Mouse (Mus musculus): ENCODE measurements around the gene Pgf.

Gene Pgf

GRCm38 (mm10) chr12:85177740-85178239 lies at the start of gene Pgf:
Gene Pgf, minus strand, starts transcription at chr12:85177790.
- DNase-seq = no peak

GRCm38 (mm10) chr12:85227227-85227626 lies 49.6 kb upstream of the Pgf start:
- DNase-seq = peak in 1 of 2 experiments; percentile 27

GRCm38 (mm10) chr12:85219905-85220290 lies 42.3 kb upstream of the Pgf start:
- no peak for DNase-seq

- peak; percentile 98 to 99 for DNase-seq
These were observed 41.8 kb upstream of the Pgf start, which contains the start of gene Eif2b2 for GRCm38 (mm10) chr12:85219236-85219904. Gene Eif2b2, plus strand, starts transcription at chr12:85219481.

- no peak for DNase-seq
These were observed 40.2 kb upstream of the Pgf start for GRCm38 (mm10) chr12:85217733-85218310.

GRCm38 (mm10) chr12:85215031-85215430 lies 37.4 kb upstream of the Pgf start:
- DNase-seq = no peak

- DNase-seq = no peak
These were observed 31.2 kb upstream of the Pgf start for GRCm38 (mm10) chr12:85208687-85209199.

- DNase-seq = no peak
These were observed 27.8 kb upstream of the Pgf start for GRCm38 (mm10) chr12:85205425-85205824.

GRCm38 (mm10) chr12:85204105-85204504 lies 26.5 kb upstream of the Pgf start:
- DNase-seq = no peak

- DNase-seq = no peak
These were observed 26.1 kb upstream of the Pgf start for GRCm38 (mm10) chr12:85203699-85204098.

- no peak for DNase-seq
These were observed 24.6 kb upstream of the Pgf start for GRCm38 (mm10) chr12:85202191-85202590.

GRCm38 (mm10) chr12:85201830-85202147 lies 24.2 kb upstream of the Pgf start:
- no peak for DNase-seq

- DNase-seq = peak in 1 of 2 experiments; percentile 44
These were observed 23.6 kb upstream of the Pgf start for GRCm38 (mm10) chr12:85200929-85201829.

- DNase-seq = no peak
These were observed 22.4 kb upstream of the Pgf start for GRCm38 (mm10) chr12:85199954-85200353.

- DNase-seq = no peak
These were observed 20.3 kb upstream of the Pgf start for GRCm38 (mm10) chr12:85197936-85198335.

GRCm38 (mm10) chr12:85197371-85197770 lies 19.8 kb upstream of the Pgf start:
- no peak for DNase-seq

GRCm38 (mm10) chr12:85196191-85196590 lies 18.6 kb upstream of the Pgf start:
- no peak for DNase-seq

- DNase-seq = no peak
These were observed 17.5 kb upstream of the Pgf start for GRCm38 (mm10) chr12:85195086-85195485.

GRCm38 (mm10) chr12:85194623-85195018 lies 17.0 kb upstream of the Pgf start:
- peak; percentile 83 to 92 for DNase-seq

- no peak for DNase-seq
These were observed 16.5 kb upstream of the Pgf start for GRCm38 (mm10) chr12:85193923-85194622.

- DNase-seq = no peak
These were observed 15.6 kb upstream of the Pgf start for GRCm38 (mm10) chr12:85193146-85193545.

- DNase-seq = peak in 1 of 2 experiments; percentile 63
These were observed 15.0 kb upstream of the Pgf start for GRCm38 (mm10) chr12:85192461-85193108.

Measured in kidney, postnatal 25 days (tissue).